Mouse (Mus musculus) layer of hippocampus, postnatal 14 days (tissue): Measurements from ENCODE around the gene Fkrp. TPM values are rescaled to one million over a fixed set of nuclear protein-coding genes. Genes with fewer than 3 reads are reported as not detected.

Source experiments
- DNase-seq, 2 experiments: peaks; one replicate each; pipeline ENCODE4 v3.0.0; 2021 to 2022; ENCODE audit warnings: low spot score in 2 of 2, mixed read lengths in 1 of 2
- total RNA-seq, 2 experiments: library from RNA; stranded (reverse); gene quantifications; 2 replicates each; pipeline ENCODE4 v1.2.3; 2021

Fkrp gene
- total RNA-seq, 2 experiments from 2014 or later = 45.9 to 46.2 TPM

DNA sequence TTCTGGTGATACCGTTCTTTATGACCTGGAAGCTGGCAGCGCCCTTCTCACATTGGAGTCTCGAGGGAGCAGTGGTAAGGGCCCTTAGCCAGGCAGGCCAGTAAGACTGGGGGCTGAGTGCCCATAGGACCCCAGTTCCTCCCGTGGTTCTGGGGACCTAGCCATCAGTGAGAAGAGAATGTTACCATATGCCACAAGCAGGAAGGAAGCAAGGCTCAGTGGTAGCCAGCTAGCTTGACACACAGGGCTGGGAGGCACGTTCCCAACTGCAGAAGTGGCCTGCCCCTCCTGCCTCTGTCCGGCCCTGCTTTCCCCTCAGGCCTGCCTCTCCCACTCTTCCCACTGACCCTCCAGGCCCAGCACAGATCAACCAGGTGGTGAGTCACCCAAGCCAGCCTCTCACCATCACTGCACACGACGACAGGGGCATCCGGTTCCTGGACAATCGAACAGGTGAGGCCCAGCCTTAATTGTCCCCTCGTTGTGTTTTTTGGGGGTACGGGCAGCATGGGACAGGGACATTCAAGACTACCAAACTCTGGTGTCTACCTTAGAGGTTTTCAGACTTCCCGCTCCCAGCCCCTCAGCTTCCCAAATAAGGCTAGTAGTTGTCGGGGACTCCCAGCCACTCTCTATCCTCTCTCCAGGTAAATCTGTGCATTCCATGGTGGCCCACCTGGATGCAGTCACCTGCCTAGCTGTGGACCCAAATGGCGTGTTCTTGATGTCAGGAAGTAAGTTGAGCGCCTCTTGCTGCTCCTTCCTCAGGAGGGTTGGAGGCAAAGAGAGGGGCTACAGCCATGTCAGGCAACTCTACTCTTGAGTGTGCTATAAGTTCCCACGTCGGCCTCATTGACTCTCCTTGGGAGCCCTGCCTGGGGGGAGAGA lies 21.6 kb upstream of the Fkrp start:
- no peak for DNase-seq

- no peak for DNase-seq
Measured at GRCm38 (mm10) chr7:16830449-16830848, 13.9 kb upstream of the Fkrp start.

GRCm38 (mm10) chr7:16827274-16827673 lies 10.7 kb upstream of the Fkrp start:
- no peak for DNase-seq

DNA sequence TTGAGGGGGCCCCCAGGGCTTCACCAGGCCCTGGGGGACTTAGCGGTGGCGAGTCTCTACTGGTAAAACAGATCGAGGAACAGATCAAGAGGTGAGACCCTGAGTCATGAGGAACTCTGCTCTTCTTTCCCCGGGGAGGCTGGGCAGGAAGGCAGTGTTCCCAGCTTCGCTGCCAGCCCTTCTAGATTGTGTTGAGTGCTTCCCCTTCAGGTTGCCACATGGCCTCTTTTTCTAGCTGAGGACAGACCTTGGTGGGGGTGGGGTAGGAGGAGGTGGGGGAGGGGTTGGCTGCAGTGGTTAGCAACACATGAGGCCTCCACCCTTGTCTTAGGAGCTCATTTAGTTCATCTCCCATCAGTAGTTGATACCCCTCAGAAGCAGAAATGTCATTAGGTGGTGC lies 10.0 kb upstream of the Fkrp start:
- DNase-seq = no peak

GRCm38 (mm10) chr7:16825785-16826184 lies 9.3 kb upstream of the Fkrp start:
- no peak for DNase-seq

DNA sequence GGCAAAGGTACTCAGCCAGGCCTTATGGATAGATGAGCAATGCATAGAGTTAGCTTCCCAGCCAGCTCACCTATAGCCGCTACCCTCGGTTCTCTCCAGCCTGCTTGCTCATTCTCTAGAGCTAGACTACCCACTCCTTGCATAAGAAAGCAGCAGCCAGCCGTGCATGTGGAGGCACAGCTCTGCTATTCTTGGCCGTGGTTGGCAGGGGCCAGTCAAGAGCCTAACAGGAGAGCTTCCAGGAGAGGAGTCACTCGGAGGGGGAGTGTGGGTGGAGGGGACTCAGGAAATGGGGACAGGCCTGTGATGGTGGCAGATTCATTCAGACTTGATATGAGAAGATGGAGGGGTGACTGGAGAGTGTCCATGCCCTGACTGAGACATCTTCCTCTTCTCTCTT lies 7.2 kb upstream of the Fkrp start:
- DNase-seq = peak in 1 of 2 experiments; percentile 58

- DNase-seq = peak; percentile 59 to 77
Measured at GRCm38 (mm10) chr7:16821669-16822101, 5.2 kb upstream of the Fkrp start.

- DNase-seq = no peak
Measured at GRCm38 (mm10) chr7:16821091-16821490, 4.6 kb upstream of the Fkrp start.

DNA sequence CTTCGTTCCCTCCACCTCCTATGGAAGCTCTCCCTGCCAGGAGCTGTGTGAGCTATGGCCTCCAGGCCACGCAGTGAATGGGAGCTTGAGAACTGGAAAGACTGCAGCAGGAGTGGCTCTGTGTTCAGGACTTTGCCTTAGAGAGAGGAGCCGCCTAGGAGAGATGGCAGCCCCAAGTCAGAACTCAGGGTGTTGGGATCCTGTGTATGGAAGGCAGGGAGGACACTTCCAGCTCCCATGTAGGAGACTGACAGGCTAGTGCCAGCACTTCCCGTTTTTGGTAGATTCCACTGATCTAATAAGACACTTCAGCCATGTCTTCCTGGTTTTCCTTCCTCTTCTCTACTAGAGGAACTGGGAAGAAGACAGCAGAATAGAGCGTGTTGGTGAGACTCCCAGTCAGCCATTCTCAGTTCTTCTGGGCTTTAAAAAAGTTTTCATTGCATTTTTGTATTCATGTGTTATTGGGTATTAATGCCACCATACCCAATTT lies 3.8 kb upstream of the Fkrp start:
- DNase-seq = no peak

GRCm38 (mm10) chr7:16819794-16820193 lies 3.3 kb upstream of the Fkrp start:
- no peak for DNase-seq

GRCm38 (mm10) chr7:16817693-16818092 lies 1.2 kb upstream of the Fkrp start:
- DNase-seq = peak in 1 of 2 experiments; percentile 61

DNA sequence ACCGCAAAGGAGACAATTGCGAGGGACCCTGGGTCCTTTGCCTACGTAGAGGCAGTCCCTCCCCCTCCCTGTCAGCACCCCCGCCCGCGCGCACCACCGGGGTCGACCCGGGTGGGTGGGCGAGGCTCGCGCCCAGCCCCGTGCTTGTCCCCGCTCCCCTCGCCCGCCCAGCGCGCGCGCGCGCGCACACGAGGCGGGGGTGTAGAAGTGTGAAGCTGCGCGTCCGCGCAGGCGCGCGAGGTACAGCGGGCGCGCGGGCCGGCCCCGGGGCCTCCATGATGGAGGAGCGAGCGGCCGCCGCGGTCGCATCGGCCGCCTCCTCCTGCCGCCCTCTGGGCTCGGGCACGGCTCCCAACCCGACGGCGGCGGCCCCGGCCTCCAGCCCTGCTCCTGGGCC lies 456 bp downstream of the Fkrp start:
- DNase-seq = peak; percentile 75 to 81

DNA sequence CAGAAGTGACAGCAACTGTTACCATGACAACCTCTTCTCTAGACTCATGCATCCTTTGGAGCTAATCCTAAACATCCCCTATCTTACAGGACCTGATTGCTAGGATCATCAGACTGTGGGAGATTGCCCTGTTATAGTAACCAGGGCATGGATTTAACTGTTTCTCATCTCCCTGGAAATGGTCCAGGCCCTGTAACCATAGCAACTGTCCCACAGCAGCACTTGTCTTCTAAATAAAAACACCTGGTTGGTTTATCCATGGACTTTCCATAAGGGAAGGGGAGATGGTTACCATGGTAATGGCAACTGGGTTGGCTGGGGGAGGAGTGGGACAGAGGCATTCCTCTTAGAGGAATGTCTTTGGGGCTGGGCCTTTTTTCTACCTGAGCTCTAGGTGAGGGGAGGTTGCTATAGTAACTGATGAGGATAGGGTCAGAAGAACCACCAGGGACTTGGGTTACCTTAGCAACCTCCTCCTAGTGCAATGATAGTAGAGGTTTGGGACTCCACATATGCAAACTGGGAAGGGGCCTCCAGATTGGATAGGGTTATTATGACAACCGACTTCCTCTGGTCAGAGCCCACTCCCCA lies 1.1 kb downstream of the Fkrp start, which contains the start of gene Strn4:
Gene Strn4, plus strand, starts transcription at position 539 of the 591 bp plus-strand sequence.
- peak in 1 of 2 experiments; percentile 51 for DNase-seq

DNA sequence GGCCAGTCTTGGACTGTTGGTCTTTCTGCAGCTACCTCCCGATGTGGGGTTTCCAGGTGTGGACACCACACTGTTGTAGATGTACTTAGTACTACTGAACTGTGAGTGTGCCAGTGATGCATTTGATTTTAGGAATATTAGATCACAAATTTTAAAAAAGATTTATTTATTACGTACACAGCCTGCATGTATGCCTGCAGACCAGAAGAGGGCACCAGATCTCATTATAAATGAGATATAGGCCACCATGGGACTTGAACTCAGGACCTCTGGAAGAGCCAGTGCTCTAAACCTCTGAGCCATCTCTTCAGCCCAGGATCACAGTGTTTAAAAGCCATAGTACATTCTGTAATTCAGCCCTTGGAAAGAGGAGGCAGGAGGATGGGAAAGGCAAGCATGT lies 4.0 kb downstream of the Fkrp start:
- DNase-seq = no peak

DNA sequence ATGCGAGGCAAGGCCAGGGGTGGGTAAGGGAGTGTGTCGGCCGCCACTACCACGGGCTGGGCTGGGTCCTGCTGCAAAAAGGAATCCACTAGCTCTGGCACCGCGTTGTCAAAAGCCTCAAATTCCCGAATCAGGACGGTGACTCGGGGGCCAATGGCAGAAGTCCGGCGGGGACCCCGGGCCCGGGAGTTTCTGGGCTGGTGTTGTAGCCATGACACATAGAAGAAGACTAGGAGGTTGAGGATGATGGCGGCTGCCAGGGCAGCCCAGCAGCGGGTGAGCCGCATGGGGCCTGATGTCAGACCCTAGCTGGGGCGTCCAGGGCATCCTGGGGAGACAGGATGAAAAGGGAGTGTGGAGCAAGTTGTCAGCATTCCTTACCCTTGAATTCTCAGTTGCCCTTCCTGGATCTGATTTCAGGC lies 4.9 kb downstream of the Fkrp start:
- DNase-seq = no peak

- DNase-seq = peak; percentile 44 to 63
Measured at GRCm38 (mm10) chr7:16810920-16811648, 5.4 kb downstream of the Fkrp start.

- DNase-seq = no peak
Measured at GRCm38 (mm10) chr7:16810399-16810919, 6.1 kb downstream of the Fkrp start.

DNA sequence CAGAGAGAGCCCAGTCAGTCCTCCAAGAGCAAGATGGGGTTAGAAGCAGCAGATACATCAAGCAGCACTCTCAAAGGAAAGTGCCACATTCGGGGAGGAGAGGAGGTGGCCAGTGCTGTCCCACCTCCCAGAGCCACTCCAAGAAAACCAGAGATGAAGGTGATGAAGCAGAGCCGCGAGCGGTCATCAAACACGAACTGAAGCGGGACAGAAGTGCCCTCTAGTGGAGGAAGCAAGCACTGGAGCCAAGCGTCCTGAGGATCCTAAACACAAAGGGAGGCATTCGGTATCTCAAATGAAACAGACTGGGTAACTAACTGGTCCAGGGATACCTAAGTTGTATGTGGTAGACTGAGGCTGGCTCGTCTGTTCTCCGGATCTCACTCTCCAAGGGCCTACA lies 6.8 kb downstream of the Fkrp start:
- peak; percentile 62 to 81 for DNase-seq

DNA sequence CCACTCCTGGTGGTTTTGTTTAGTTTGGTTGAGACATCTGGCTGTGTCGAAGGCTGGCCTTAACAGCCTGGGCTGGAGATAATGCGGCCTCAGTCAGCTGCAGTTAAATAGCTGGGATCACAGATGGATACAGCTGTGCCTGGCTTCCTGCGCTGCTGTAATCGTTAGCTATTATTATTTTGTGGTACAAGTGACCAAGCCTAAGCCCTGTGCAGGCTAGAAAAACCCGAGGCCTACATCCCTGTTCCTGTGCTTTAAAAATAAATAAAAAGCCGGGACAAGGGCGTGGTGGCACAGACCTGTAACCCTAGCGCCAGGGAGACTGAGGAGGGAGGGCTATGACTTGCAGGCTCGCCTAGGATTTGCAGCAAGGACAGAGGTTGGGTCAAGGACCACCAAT lies 7.9 kb downstream of the Fkrp start:
- no peak for DNase-seq

GRCm38 (mm10) chr7:16807936-16808335 lies 8.6 kb downstream of the Fkrp start:
- DNase-seq = no peak

- DNase-seq = peak in 1 of 2 experiments; percentile 35
Measured at GRCm38 (mm10) chr7:16804409-16805028, 12.0 kb downstream of the Fkrp start.
